Mouse (Mus musculus) CH12.LX (cell line): ENCODE results near the gene Vmn1r4. TPM values are rescaled to one million over a fixed set of nuclear protein-coding genes. Genes with fewer than 3 reads are reported as not detected.

Source experiments
- DNase-seq: peaks from one replicate; pipeline ENCODE4 v3.0.0-alpha.2; 2013; ENCODE audit errors: extremely low read depth
- H3K27ac ChIP-seq: 2 replicates; pipeline ENCODE4 v1.5.1; 2012; ENCODE audit warnings: low read depth, mild to moderate bottlenecking, control low read depth, moderate library complexity; ENCODE audit not compliant: insufficient read depth
- H3K27me3 ChIP-seq: replicated peaks from 2 replicates; pipeline ENCODE3; 2012; ENCODE audit warnings: inconsistent platforms
- H3K36me3 ChIP-seq, 2 experiments: replicated peaks in 1 of 2; 2 replicates each; pipeline versions ENCODE3 to v1.6.1; 2012; ENCODE audit warnings: inconsistent platforms in 1 of 2, low read length in 1 of 2, mild to moderate bottlenecking in 1 of 2, mixed read lengths in 1 of 2, moderate library complexity in 1 of 2; ENCODE audit not compliant: control insufficient read depth in 1 of 2, insufficient read depth in 1 of 2
- H3K4me1 ChIP-seq, 2 experiments: 2 replicates each; pipeline ENCODE4 v1.6.1; 2012; ENCODE audit warnings: inconsistent platforms in 1 of 2, moderate library complexity in 1 of 2; ENCODE audit not compliant: insufficient read depth in 2 of 2, control insufficient read depth in 1 of 2
- H3K4me2 ChIP-seq: 2 replicates; pipeline ENCODE4 v1.6.1; 2012; ENCODE audit warnings: low read depth, mild to moderate bottlenecking, control low read depth; ENCODE audit not compliant: poor library complexity, insufficient read depth, severe bottlenecking
- H3K4me3 ChIP-seq, 3 experiments: fragments of 150-350 bp in 1 of 3; sonication (generic) in 1 of 3; replicated peaks in 1 of 3; 2 replicates each; pipeline versions ENCODE3 to v1.5.1; 2011 to 2012; ENCODE audit warnings: low read depth in 2 of 3, low read length in 2 of 3, mild to moderate bottlenecking in 2 of 3, moderate library complexity in 2 of 3, control low read depth in 1 of 3, improper control_type of control experiment in 1 of 3, inconsistent platforms in 1 of 3, mixed read lengths in 1 of 3; ENCODE audit not compliant: poor library complexity in 1 of 3
- H3K79me2 ChIP-seq: replicated peaks from 2 replicates; pipeline ENCODE4 v1.6.1; 2012; ENCODE audit warnings: mild to moderate bottlenecking, moderate library complexity; ENCODE audit not compliant: control insufficient read depth, poor library complexity, insufficient read depth, severe bottlenecking; ENCODE audit errors: extremely low read depth
- H3K9ac ChIP-seq: 2 replicates; pipeline ENCODE4 v1.6.1; 2012; ENCODE audit warnings: low read depth, mild to moderate bottlenecking, control low read depth, moderate library complexity; ENCODE audit not compliant: insufficient read depth
- H3K9me3 ChIP-seq: replicated peaks from 2 replicates; pipeline ENCODE3; 2012; ENCODE audit warnings: low read length, inconsistent platforms, mixed read lengths
- CHD2 ChIP-seq: IDR thresholded peaks from 2 replicates; pipeline ENCODE4 v1.6.1; 2011; ENCODE audit warnings: low read length, improper control_type of control experiment
- CTCF ChIP-seq, 2 experiments: IDR thresholded peaks in 1 of 2; conservative IDR thresholded peaks in 1 of 2; 2 replicates each; pipeline ENCODE4 v1.5.1; 2011 to 2012; ENCODE audit warnings: low read depth in 2 of 2, low read length in 2 of 2, improper control_type of control experiment in 1 of 2, inconsistent platforms in 1 of 2, mild to moderate bottlenecking in 1 of 2, moderate library complexity in 1 of 2
- E2F4 ChIP-seq: IDR thresholded peaks from 2 replicates; pipeline ENCODE4 v1.6.1; 2011; ENCODE audit warnings: low read depth, low read length, improper control_type of control experiment; ENCODE audit not compliant: insufficient replicate concordance
- ELF1 ChIP-seq: IDR thresholded peaks from 2 replicates; pipeline ENCODE4 v1.6.1; 2014; ENCODE audit warnings: low read depth, mild to moderate bottlenecking, inconsistent platforms, low read length, improper control_type of control experiment
- EP300 ChIP-seq: IDR thresholded peaks from 2 replicates; pipeline ENCODE4 v1.6.1; 2011; ENCODE audit warnings: low read length, improper control_type of control experiment
- ETS1 ChIP-seq: conservative IDR thresholded peaks from 2 replicates; pipeline ENCODE4 v1.6.1; 2012; ENCODE audit warnings: low read depth, mild to moderate bottlenecking, inconsistent platforms, low read length, improper control_type of control experiment, moderate library complexity
- GABPA ChIP-seq: IDR thresholded peaks from 2 replicates; pipeline ENCODE4 v1.6.1; 2012; ENCODE audit warnings: low read depth, low read length, improper control_type of control experiment, inconsistent platforms; ENCODE audit not compliant: insufficient replicate concordance
- HCFC1 ChIP-seq: IDR thresholded peaks from 2 replicates; pipeline ENCODE4 v1.6.1; 2012; ENCODE audit warnings: low read depth, mild to moderate bottlenecking, inconsistent platforms, low read length, improper control_type of control experiment
- IRF4 ChIP-seq: IDR thresholded peaks from 2 replicates; pipeline ENCODE4 v1.6.1; 2014; ENCODE audit warnings: low read depth, mild to moderate bottlenecking, inconsistent platforms, low read length, improper control_type of control experiment
- JUN ChIP-seq: IDR thresholded peaks from 2 replicates; pipeline ENCODE4 v1.6.1; 2011; ENCODE audit warnings: low read depth, mild to moderate bottlenecking, low read length, improper control_type of control experiment, moderate library complexity; ENCODE audit not compliant: insufficient read depth
- KAT2A ChIP-seq: IDR thresholded peaks from 2 replicates; pipeline ENCODE4 v1.6.1; 2012; ENCODE audit warnings: low read length, improper control_type of control experiment, inconsistent platforms; ENCODE audit not compliant: insufficient replicate concordance
- MAX ChIP-seq: IDR thresholded peaks from 2 replicates; pipeline ENCODE4 v1.6.1; 2011; ENCODE audit warnings: low read length, improper control_type of control experiment
- MAZ ChIP-seq: IDR thresholded peaks from 2 replicates; pipeline ENCODE4 v1.6.1; 2012; ENCODE audit warnings: low read depth, mild to moderate bottlenecking, inconsistent platforms, low read length, improper control_type of control experiment, moderate library complexity
- MEF2A ChIP-seq: IDR thresholded peaks from 2 replicates; pipeline ENCODE4 v1.6.1; 2014; ENCODE audit warnings: low read depth, mild to moderate bottlenecking, inconsistent platforms, low read length, improper control_type of control experiment, borderline replicate concordance
- MXI1 ChIP-seq: IDR thresholded peaks from 2 replicates; pipeline ENCODE4 v1.6.1; 2011; ENCODE audit warnings: mild to moderate bottlenecking, low read depth, low read length, improper control_type of control experiment
- MYC ChIP-seq: IDR thresholded peaks from 2 replicates; pipeline ENCODE4 v1.6.1; 2011; ENCODE audit warnings: low read depth, mild to moderate bottlenecking, improper control_type of control experiment, low read length
- NRF1 ChIP-seq: IDR thresholded peaks from 2 replicates; pipeline ENCODE4 v1.6.1; 2014; ENCODE audit warnings: low read depth, mild to moderate bottlenecking, inconsistent platforms, low read length, improper control_type of control experiment, moderate library complexity
- POLR2A ChIP-seq: IDR thresholded peaks from 2 replicates; pipeline ENCODE4 v1.6.1; 2011; ENCODE audit warnings: low read depth, mild to moderate bottlenecking, improper control_type of control experiment, low read length
- POLR2AphosphoS2 ChIP-seq: IDR thresholded peaks from 2 replicates; pipeline ENCODE4 v1.6.1; 2011; ENCODE audit warnings: low read depth, low read length, improper control_type of control experiment
- RAD21 ChIP-seq: IDR thresholded peaks from 2 replicates; pipeline ENCODE4 v1.6.1; 2011; ENCODE audit warnings: low read depth, mild to moderate bottlenecking, low read length, improper control_type of control experiment, moderate library complexity
- RCOR1 ChIP-seq: conservative IDR thresholded peaks from 2 replicates; pipeline ENCODE4 v1.6.1; 2012; ENCODE audit warnings: low read depth, mild to moderate bottlenecking, inconsistent platforms, low read length, improper control_type of control experiment
- SIN3A ChIP-seq: IDR thresholded peaks from 2 replicates; pipeline ENCODE4 v1.6.1; 2012; ENCODE audit warnings: low read length, improper control_type of control experiment, inconsistent platforms
- SMC3 ChIP-seq: IDR thresholded peaks from 2 replicates; pipeline ENCODE4 v1.6.1; 2011; ENCODE audit warnings: low read depth, low read length, improper control_type of control experiment
- TBP ChIP-seq: conservative IDR thresholded peaks from 2 replicates; pipeline ENCODE4 v1.6.1; 2011; ENCODE audit warnings: low read depth, low read length, improper control_type of control experiment
- TCF12 ChIP-seq: IDR thresholded peaks from 2 replicates; pipeline ENCODE4 v1.6.1; 2014; ENCODE audit warnings: low read depth, mild to moderate bottlenecking, inconsistent platforms, low read length, improper control_type of control experiment
- UBTF ChIP-seq: IDR thresholded peaks from 2 replicates; pipeline ENCODE4 v1.6.1; 2012; ENCODE audit warnings: low read depth, mild to moderate bottlenecking, inconsistent platforms, low read length, improper control_type of control experiment, moderate library complexity
- USF1 ChIP-seq: IDR thresholded peaks from 2 replicates; pipeline ENCODE4 v1.6.1; 2014; ENCODE audit warnings: low read depth, mild to moderate bottlenecking, inconsistent platforms, low read length, improper control_type of control experiment
- USF2 ChIP-seq: conservative IDR thresholded peaks from 2 replicates; pipeline ENCODE4 v1.6.1; 2011; ENCODE audit warnings: low read depth, low read length, improper control_type of control experiment
- ZC3H11A ChIP-seq: IDR thresholded peaks from 2 replicates; pipeline ENCODE4 v1.6.1; 2012; ENCODE audit warnings: low read depth, mild to moderate bottlenecking, inconsistent platforms, low read length, improper control_type of control experiment
- ZKSCAN1 ChIP-seq: IDR thresholded peaks from 2 replicates; pipeline ENCODE4 v1.6.1; 2012; ENCODE audit warnings: low read depth, inconsistent platforms, low read length, improper control_type of control experiment, borderline replicate concordance
- ZMIZ1 ChIP-seq: IDR thresholded peaks from 2 replicates; pipeline ENCODE4 v1.6.1; 2012; ENCODE audit warnings: low read depth, mild to moderate bottlenecking, inconsistent platforms, low read length, improper control_type of control experiment
- dilution Hi-C: fragments of 300-500 bp; cut with MboI; formaldehyde crosslinking; loops from 2 replicates; pipeline ENCODE4 v1.14.3; 2020; ENCODE audit warnings: low sequenced_read_pairs; ENCODE audit not compliant: extremely low pct_unique_long_range_greater_than_20kb, extremely low pct_ligation_motif_present
- in situ Hi-C: fragments of 300-500 bp; cut with MboI; formaldehyde crosslinking; loops from 3 replicates; pipeline ENCODE4 v1.14.3; 2019; ENCODE audit warnings: low sequenced_read_pairs, low pct_ligation_motif_present, low pct_unique_long_range_greater_than_20kb, mixed read lengths
- polyA plus RNA-seq: library from polyadenylated mRNA; unstranded; fragments of >175 nt; gene quantifications from 2 replicates; pipeline ENCODE4 v1.2.1, GENCODE M21; 2012; ENCODE audit warnings: low read depth; ENCODE audit not compliant: insufficient read length
- total RNA-seq, 2 experiments: library from RNA; depleted of rRNA; stranded (reverse); fragments of 300-350 nt in 1 of 2; fragments of >200 nt in 1 of 2; gene quantifications; 2 replicates each; pipeline ENCODE4 v1.2.3; 2012 to 2014

Vmn1r4 gene
- 0.25 and 0.29 TPM in 2 replicates for total RNA-seq (2012; rRNA removed)
- total RNA-seq (2014; rRNA removed), result 0.11 and 0.41 TPM in 2 replicates
- 0.11 and 0.12 TPM in 2 replicates for polyA plus RNA-seq

DNA sequence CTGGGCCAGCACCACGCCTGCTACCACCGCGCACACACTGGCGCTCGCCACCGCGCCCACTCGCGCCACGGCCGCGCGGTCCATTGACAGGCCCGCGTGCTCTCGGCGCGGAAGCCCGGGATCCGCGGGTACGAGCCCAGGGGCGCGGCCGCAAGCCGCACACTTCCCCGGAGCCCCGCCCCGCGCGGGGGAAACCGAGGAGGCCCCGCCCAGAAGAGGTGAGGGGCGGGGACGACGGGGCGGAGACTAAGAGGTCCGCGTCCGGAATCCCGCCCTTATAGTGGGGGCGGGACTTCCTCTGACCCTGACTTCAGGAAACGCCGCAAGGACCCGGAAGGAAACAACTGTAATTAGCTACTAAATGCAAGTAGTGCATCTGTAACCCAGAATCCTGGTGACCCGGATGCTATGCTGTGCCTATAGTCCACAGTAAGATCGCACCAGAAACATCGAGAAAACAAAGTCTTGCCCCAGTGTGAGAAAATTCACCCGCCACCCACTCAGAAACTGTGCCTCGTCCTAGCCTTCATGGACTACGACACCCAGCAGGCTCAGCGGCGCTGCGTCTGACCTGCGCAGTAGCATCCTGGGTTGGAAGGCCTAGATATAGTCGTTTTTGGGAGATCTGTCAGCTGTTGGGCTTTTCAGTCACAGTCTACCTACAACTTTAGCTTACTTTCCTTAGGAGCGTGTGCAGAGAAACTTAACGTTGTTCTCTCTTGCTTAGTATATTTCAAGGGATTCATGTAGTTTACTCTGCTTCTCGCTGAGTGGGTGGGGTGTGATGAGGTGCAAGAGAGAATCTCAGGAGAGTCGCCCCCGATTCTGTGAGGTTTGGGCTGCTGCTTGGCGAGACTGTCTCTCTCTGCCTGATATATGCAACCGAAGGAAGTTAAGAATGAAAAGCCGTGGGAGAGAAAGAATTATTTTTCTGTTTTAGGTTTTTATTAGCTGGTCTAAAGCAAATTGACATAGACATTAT lies at the start of gene Vmn1r4, which contains the start of gene Nt5c3:
Gene Vmn1r4, plus strand, starts transcription at position 290 of the 982 bp plus-strand sequence.
Gene Nt5c3, minus strand, starts transcription at position 207 of the 982 bp plus-strand sequence.
- no peak for TF ChIP-seq ETS1
- no peak for TF ChIP-seq USF2
- no peak for TF ChIP-seq JUN
- 0 out of 2 replicates have a peak, but pooled peaks have one; percentile 83 for TF ChIP-seq E2F4
- 0 out of 2 replicates have a peak, but pooled peaks have one; percentile 16 for TF ChIP-seq IRF4
- TF ChIP-seq UBTF, result no peak
- peak; percentile 54; the same call in 1 of the 2 replicates for TF ChIP-seq POLR2AphosphoS2
- TF ChIP-seq NRF1, result peak; percentile 88
- TF ChIP-seq GABPA, result peak; percentile 22; the same call in 1 of the 2 replicates
- TF ChIP-seq ZC3H11A, result no peak
- TF ChIP-seq SMC3, result no peak
- TF ChIP-seq SIN3A, result peak; percentile 75
- TF ChIP-seq CHD2, result peak; percentile 87
- peak; percentile 82 for TF ChIP-seq TBP
- TF ChIP-seq MAX, result no peak; the same call in 1 of the 2 replicates
- TF ChIP-seq TCF12, result peak; percentile 61; the same call in 1 of the 2 replicates
- TF ChIP-seq RAD21, result no peak
- TF ChIP-seq ZMIZ1, result no peak; the same call in 1 of the 2 replicates
- peak; percentile 74; the same call in 1 of the 2 replicates for TF ChIP-seq MAZ
- peak; percentile 28; the same call in 1 of the 2 replicates for TF ChIP-seq MEF2A
- TF ChIP-seq RCOR1, result no peak
- TF ChIP-seq EP300, result no peak
- TF ChIP-seq ELF1, result peak; percentile 92
- TF ChIP-seq HCFC1, result peak; percentile 94
- TF ChIP-seq USF1, result no peak
- peak; percentile 89; the same call in 1 of the 2 replicates for TF ChIP-seq KAT2A
- TF ChIP-seq POLR2A, result peak; percentile 58
- TF ChIP-seq MXI1, result peak; percentile 88
- no peak for TF ChIP-seq MYC
- TF ChIP-seq ZKSCAN1, result no peak
- TF ChIP-seq CTCF (conservative IDR thresholded peaks at IDR 0.05 in 1 of 2, IDR thresholded peaks at IDR 0.05 in 1 of 2; ENCODE audit: low read depth in 2 of 2, low read length in 2 of 2), result no peak
- Histone ChIP-seq H3K9me3 (no peaks in the 10 kb centered on the region), H3K9ac (peak within 1 kb of the TSS; percentile 90), H3K27ac (peak within 1 kb of the TSS; percentile 73), H3K79me2 (peaks cover 12% of the 10 kb centered on the region), H3K4me2 (peak within 1 kb of the TSS; percentile 95), H3K4me1 (peaks cover 3 to 14% of the 10 kb centered on the region in 2 experiments; a peak in 3 of 4 replicates), H3K4me3 (peak within 1 kb of the TSS; percentile 74 to 96 (median 82)), H3K36me3 (peaks cover 0 to 2% of the 10 kb centered on the region in 2 experiments), H3K27me3 (no peaks in the 10 kb centered on the region)
- dilution Hi-C loops, result no loop called here
- in situ Hi-C loops, result no loop called here
- DNase-seq, result peak; percentile 92
